Mouse (Mus musculus): ENCODE data around the gene Nemp2.
"Not testable (repeated sequence)": the region's sequence is repeated elsewhere in the genome, so short reads cannot be mapped to it uniquely, and the experiment has no call there.

The Nemp2 gene

DNA sequence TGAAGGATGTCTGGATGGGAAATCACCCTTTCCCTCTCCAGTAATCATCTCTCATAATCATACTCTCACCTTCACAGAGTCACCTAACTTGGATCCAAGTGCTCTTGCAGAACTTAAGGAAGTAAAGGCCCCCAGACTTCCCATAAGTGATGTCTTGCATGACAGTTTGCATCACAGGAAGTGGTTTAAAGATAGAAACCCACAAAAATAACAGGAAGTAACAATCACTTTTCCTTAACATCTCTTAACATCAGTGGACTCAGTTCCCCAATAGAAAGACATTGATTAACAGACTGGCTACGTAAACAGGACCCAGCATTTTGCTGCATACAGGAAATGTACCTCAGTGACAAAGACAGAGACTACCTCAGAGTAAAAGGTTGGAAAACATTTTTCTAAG lies 22.9 kb downstream of the Nemp2 start:
- no peak for DNase-seq (ENCODE audit: low spot score)

DNA sequence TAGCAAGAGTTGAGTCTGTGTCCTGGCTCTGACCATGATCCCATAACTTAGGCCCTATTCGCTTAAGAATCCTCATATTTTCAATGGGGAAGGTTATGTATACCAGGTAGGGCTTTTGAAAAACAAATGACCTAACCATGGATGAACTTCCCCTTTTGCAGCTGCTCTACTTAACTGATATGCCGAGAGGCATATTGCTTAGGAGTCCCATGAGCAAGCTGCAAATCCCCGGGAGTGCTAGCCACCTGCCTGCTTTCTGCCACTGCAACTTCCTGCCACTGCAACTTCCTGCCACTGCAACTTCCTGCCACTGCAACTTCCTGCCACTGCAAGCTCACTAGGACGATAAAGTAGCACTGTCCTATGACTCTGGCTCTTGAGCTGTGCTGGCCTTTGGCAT lies 24.6 kb downstream of the Nemp2 start:
- no peak for DNase-seq (ENCODE audit: low spot score)

DNA sequence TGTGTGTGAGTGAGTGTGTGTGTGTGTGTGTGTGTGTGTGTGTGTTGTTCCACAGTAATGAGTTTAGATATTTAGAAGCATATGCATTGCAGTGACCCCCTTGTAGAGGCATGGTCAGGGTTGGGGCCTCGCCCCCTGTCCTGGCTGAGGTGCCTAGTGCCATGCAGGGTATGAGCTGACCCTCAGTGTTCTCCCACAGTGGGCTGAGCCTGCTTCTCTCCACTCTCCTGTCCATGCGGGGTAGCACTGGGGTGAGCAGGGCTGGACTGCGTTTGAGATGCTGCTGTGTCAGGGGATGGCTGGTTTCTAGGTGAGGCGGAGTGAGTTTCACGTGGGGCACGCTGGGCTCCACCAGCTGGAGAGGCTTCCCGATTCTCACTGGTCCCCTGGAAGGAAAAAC lies 27.7 kb downstream of the Nemp2 start:
- DNase-seq (ENCODE audit: low spot score), result no peak

DNA sequence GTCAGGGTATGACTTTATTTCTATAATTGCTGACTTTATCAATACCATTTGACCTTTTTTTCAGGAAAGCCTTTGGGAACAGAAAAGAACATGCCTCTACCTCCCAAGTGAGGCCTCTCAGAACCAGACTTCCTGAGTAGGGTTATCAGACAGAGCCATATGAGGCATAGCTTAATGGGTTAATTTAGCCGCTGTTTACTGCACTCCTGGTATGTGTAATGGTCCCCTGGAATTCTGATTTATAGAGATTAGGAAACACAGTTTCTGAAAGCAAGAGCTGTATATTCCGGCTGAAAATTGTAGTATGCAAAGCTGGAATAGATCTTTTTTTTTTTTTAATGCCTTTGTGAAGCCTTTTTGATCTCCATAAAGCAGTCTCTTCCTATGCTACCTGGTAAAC lies 29.8 kb downstream of the Nemp2 start:
- DNase-seq (ENCODE audit: low spot score), result no peak

DNA sequence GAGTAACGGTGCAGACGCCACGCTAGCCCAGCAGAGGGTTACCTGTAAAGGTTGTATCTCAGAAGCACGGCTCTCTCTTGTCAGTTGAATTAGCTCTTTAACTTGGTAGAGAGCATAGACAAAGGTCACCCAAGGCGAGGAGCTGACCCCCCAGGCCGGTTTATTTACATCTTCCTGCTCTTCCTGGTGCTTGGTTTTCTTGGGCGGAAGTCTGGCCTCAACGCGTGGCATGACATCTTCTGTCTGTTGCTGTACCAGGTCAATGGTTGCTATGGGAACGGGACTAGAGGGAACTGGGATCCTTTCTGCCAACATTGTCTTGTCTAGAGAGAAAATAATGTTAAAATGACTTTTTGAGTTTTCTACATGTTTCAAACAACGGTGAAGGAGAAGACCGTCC lies 30.3 kb downstream of the Nemp2 start:
- no peak for DNase-seq (ENCODE audit: low spot score)

DNA sequence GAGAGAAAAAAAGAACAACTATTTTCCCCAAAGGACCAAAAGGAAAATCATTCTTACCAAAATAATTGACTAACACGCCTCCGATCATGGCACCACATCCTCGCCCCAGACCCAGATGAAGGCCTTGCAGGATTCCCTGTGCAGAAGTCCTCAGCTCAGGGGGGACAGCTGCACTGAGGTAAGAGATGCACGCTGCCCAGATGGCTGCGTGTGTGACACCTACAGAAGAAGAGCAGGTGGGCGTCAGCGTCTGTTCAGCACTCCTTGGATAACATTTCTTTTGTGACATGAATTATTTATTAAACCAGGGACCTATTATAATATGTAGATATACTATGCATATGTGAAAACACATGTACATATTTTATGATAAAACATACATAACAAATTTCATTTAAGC lies 32.7 kb downstream of the Nemp2 start:
- no peak for DNase-seq (ENCODE audit: low spot score)

DNA sequence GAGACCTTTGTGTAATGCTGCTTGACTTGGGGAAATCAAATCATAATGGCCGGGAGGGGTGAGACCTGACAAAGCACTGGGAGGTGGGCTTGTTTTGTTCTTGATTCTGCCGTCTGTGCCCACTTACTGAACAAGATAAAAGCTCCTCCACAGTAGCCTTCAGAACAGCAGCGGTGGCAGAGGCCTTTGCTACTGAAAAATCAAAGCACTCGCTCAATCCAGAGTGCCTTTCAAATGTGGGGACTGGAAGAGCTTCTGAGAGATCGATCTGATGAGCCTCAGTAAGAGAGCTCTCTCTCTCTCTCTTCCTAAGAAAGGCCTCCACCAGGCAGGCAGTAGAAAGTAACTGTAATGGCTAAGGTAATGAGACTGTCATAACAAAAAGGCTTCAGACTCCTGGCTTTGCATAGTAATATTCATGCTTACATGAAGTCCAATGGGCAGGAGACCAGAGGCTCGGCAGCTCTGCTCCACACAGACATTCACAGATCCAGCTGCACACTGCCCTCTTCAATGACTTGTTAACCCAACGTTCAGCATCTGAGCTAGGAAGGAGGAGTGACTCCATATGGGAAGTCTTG lies 38.3 kb downstream of the Nemp2 start:
- no peak for DNase-seq (ENCODE audit: low spot score)

DNA sequence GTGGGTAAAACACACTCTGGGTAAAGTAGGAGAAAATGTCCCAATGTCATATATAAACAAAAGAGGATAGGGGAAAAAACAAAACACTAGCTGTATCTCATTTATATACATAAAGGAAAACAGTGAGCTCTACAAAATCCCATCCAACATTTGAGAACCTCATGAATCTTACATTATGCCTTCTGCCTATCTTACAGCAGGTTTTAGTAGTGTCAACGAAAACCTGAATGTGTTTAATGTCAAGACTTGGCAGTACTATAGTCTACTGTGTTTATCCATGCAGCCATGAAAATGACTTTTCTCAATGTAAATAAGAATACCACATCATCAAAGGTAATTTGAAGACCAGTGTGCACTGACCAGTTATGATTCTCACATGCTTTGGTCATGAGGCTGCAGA lies 39.4 kb downstream of the Nemp2 start:
- DNase-seq (ENCODE audit: low spot score), result no peak

DNA sequence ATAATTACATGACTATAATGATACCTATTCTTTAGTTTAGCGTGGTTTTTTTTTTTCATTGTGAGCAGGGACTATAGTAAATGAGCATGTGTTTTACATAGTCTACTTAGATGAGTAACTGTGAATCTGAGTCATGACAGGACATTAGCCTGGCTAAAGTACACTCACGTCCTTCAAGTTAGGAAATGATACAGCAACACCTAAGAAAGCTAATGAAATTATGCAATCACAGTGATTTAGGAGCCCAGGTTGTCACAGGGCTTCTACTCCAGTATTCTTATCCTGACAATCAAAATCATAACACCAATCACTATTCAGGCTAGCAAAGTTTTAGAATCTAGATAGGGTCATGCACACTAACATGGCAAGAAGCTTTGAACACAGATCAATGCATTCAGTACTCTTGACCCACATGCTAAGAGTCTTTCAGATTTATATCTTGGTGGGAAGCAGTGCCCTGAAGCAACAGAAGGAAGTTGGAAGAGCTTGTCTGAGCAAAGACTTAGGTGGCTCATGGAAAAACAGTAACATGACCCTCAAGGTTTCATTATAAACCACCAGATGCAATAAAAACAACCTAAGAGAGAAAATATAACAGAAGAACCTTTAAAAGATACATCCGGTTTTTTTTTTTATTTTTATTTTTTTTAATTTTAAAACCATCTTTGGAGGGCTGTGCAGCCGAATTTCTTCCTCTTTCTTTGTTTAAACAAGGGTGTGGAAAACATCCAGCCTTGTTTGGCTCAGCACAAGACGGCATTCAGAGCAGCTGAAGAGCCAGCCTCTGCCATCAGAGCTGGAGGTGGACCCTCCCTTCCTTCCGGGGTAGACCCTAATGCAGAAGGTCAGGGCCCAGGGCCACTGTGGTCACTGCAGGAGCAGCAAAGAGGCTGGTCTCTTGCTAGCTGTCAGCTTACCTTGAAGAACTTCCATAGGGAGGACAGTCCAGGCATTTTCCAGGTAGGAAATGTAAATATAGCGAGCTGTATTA lies 45.4 kb downstream of the Nemp2 start:
- DNase-seq (ENCODE audit: low spot score), result no peak

DNA sequence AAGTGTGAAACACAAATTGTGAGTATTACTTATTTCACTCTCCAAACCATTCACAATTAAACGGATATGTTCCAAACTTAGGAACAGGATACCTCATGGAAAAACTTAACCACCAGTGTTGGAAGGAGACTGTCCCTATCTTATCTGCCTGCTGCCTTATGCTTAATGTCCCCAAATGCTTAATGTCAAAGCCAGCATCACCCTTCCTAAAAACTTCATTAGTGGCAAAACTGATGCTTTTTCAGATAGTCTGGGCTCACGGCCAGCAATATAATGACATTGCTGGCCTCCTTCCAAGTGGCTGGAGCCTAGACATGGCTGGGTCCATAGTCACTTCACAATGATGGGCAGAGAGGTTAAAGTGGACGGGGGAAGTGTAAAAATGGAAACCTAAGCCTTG lies 46.1 kb downstream of the Nemp2 start:
- DNase-seq (ENCODE audit: low spot score), result no peak

DNA sequence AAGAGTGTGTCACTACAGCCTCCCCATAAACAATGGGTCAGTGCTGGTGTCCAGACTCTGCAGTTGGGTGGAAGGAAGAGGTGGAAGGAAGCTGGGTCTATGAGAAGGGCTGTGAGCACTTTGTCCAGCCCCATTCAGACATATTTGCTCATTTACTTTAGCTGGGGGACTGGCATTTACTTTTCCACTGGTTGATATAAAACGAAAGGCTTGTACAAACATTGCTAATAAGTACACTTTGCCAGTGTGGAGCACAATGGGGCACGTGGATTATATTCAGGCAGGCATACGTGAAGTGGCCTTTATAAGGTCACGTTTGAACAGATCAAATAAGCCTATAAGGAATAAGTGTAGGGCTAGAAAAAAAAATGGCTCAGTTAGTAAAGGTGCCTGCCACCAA lies 53.0 kb downstream of the Nemp2 start:
- no peak for DNase-seq (ENCODE audit: low spot score)

DNA sequence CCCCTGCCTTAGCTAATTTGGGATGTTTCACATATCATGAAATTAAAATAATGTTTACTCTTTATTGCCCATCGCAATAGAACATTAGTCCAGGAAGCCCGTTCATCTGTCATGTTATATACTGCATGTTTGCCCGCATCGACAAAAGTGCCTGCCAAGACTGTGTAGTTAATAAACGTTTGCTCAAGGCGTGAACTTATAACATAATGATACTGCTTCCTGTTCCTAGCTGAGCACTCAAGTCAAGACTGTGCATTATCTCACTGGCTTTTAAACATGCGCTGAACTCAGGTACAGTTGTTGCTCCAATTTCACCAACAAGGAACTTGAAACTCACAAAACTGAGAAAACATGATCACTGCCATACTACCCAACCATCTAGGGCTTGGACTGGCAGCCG lies 57.1 kb downstream of the Nemp2 start:
- no peak for DNase-seq (ENCODE audit: low spot score)

DNA sequence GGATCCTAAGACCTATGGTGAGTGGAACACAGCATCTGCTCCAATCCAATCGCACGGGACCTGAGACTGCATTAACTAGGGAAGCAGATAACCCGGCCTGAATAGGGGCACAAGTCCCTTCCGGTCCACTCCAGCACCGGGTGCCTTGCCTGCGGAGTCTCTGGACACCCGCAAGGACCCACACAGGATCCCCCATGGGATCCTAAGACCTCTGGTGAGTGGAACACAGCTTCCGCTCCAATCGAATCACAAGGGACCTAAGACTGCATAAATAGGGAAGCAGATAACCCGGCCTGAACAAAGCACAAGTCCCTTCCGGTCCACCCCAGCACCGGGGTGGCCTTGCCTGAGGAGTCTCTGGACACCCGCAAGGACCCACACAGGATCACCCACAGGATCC lies 64.0 kb downstream of the Nemp2 start:
- not testable (repeated sequence) for DNase-seq (ENCODE audit: low spot score)

Data from urinary bladder, postnatal 10 days (tissue).